Mouse (Mus musculus): ENCODE data around the gene BC024063. TPM values are rescaled to one million over a fixed set of nuclear protein-coding genes. Genes with fewer than 3 reads are reported as not detected.
A peak's percentile ranks its signal among the peaks of the same experiment; 100 is the strongest.
"Not testable (repeated sequence)": the region's sequence is repeated elsewhere in the genome, so short reads cannot be mapped to it uniquely, and the experiment has no call there.

BC024063 gene
- polyA plus RNA-seq (2016; fragmentation: Nextera tagmentation; extraction: Ambion mirVana) = 4.5 and 5.9 TPM in 2 replicates

DNA sequence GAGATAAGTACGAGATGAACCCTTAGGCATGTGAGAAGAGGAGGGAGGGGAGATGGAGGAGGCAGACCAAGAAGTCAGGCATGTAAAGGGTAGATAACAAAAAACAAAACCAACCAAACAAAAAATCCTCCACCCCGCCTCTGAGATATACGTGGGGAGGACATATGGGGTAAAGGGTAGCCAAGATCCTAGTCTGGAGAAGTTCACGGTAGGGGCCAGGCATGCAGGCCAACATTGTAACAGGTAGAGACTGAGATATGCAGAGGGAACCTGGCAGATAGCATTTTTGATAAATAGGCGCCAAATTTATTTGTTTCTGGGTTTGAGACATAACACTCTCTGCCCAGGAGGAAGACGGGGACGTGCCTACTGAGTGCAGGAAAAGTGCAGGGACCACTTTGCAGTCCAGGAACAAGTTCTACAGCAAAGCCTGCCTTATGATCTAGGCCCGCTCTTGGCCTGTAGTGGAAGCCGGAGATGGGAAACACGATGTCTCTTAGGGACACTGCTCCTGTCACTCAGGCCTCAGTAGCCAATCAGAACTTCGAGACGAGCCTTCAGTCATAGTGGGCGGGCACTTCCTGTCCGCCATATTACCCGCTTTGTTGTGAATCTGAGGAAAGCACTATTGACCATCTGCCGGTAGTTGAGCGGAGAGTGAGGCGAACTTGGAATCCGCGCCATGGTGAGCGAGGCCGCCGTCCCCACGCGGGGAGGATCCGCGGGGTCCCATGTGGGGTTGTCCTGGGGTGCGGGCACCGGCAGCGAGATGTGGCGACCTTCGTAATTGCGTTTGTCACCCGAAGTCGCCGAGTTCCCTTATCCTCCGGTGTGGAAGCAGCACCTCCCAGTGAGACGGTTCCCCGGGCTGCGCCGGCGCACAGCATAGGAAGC is at the start of gene BC024063:
Gene BC024063, plus strand, starts transcription at position 626 of the 894 bp plus-strand sequence.
- WGBS = 20% methylated on average over 42 of the region's 42 CpGs
- Histone ChIP-seq H3K4me3 (peak within 1 kb of the TSS; percentile 56), H3K36me3 (peaks cover 11% of the 10 kb centered on the region), H3K27ac (peak within 1 kb of the TSS; percentile 83)
- H3K4me1 ChIP-seq; H3K27me3 ChIP-seq (ENCODE audit: low read depth, poor library complexity, severe bottlenecking); H3K9me3 ChIP-seq (replicated peaks): not testable (repeated sequence)
- peak; percentile 73 for DNase-seq (ENCODE audit: low spot score)

DNA sequence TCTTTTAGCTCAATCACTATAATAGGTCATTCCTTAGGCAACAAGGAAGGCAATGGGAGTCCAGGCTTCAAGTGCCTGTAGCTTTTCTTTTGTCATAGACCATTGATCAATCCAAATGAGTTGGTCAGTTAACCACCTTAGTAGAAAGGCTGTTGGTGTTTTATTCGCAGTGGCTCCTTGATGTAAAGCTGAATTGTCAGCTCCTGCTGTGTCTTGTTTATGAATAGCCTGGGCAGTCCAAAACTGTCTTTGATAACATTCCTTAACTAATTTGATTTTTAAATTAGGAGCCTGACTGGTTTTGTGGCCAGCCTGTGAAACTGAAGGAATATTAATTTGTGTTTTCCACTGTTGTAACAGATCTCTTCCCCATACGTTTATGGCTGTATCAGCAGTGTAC is 41.0 kb upstream of the BC024063 start:
- no peaks in the 10 kb centered on the region for H3K27me3 ChIP-seq (ENCODE audit: low read depth, poor library complexity, severe bottlenecking)
- H3K4me1 ChIP-seq = no peaks in the 10 kb centered on the region
- no peak for DNase-seq (ENCODE audit: low spot score)
- no peak overlapping the region for H3K4me3 ChIP-seq
- no peaks in the 10 kb centered on the region for H3K36me3 ChIP-seq
- no peaks in the 10 kb centered on the region; the same call in 1 of the 2 replicates for H3K9me3 ChIP-seq (replicated peaks)
- 87% methylated on average over 2 of the region's 2 CpGs for WGBS
- no peak overlapping the region for H3K27ac ChIP-seq

DNA sequence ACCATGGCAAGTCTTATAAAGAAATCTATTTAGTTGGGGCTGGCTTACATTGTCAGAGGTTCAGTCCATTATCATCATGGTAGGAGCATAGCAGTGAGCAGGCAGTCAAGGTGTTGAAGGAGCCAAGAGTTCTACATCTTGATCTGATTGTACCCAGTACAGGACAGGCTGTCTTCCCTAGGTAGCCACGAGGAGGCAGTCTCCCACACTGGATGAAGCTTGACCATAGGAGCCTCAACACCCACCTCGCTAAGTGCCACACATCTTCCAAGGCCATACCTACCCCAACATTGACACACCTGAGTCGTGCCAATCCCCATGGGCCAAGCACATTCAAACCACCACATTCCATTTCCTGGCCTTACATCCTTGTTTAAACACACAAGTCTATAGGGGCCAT is 36.5 kb upstream of the BC024063 start:
- H3K36me3 ChIP-seq = peaks cover 22% of the 10 kb centered on the region
- H3K9me3 ChIP-seq (replicated peaks) = peaks cover 18% of the 10 kb centered on the region; the same call in 1 of the 2 replicates
- peaks cover 4% of the 10 kb centered on the region for H3K4me1 ChIP-seq
- no peaks in the 10 kb centered on the region for H3K27me3 ChIP-seq (ENCODE audit: low read depth, poor library complexity, severe bottlenecking)
- 89% methylated on average over 3 of the region's 3 CpGs for WGBS
- no peak overlapping the region for H3K4me3 ChIP-seq
- no peak overlapping the region for H3K27ac ChIP-seq
- no peak for DNase-seq (ENCODE audit: low spot score)

DNA sequence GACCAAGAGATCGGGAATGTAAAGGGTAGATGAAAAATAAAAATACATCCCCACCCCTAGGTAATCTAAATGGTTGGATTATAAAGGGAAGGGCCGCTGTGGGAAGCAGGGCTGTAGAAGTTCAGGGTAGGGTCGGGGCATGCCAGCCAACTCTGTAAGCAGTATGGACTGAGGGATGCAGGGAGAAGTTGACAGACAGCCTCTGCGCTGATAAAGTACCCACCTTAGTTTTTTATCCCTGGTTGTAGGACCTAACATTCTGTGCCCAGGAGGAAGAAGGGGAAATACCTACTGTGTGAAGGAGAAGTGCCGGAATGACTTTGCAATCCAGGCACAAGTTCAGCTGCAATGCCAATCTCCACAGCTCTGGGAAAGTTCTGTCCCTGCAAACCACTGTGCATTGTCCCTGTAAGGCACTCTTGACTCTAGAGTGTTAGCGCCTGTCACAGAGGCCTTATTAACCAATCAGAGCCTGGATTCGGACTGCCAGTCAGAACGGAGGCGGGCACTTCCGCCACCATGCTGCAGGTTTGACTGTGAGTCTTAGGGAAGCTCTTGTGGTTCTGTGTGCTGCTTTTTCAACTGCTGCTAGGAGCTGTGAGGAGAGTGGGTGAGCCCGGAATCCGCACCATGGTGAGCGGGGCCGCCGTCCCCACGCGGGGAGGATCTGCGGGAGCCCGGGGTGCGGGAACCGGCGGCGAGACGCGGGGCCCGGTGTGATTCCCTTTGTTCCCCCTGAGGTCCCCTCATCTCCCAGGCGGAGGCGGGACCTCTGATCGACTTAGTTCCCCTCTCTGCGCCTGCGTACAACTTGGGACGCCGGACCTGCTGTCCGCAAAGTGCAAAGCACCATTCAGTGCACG is 35.3 kb upstream of the BC024063 start, which contains the start of gene Zfp873:
Gene Zfp873, plus strand, starts transcription at position 527 of the 863 bp plus-strand sequence.
- 11% methylated on average over 35 of the region's 35 CpGs for WGBS
- Histone ChIP-seq H3K4me3 (peak within 1 kb of the TSS; percentile 74), H3K27me3 (ENCODE audit: low read depth, poor library complexity, severe bottlenecking) (no peaks in the 10 kb centered on the region), H3K27ac (peak within 1 kb of the TSS; percentile 97), H3K9me3 (replicated peaks) (peaks cover 29% of the 10 kb centered on the region; the same call in 1 of the 2 replicates), H3K36me3 (peaks cover 34% of the 10 kb centered on the region), H3K4me1 (peaks cover 4% of the 10 kb centered on the region)
- DNase-seq (ENCODE audit: low spot score) = peak; percentile 89

DNA sequence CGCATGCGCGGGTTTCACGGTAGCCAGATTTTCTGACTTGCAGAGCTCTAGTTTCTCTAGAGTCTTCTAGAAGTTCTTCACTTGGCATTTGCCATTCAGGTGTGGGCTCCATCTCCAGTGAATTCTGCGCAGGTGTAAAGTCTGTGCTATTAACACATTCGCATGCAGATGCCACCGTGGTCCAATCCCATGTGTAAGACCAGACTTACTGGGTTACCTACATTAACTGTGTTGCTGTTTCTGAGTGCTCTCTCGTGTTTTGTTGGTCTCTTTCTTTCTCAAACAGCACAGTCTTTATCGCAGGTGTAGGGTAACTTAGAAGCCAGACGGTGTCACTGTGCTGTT is 34.7 kb upstream of the BC024063 start:
- Histone ChIP-seq H3K9me3 (replicated peaks) (peaks cover 31% of the 10 kb centered on the region; the same call in 1 of the 2 replicates), H3K36me3 (peaks cover 39% of the 10 kb centered on the region), H3K27ac (peak overlapping the region; percentile 97), H3K4me3 (peak overlapping the region; percentile 74)
- DNase-seq (ENCODE audit: low spot score); H3K27me3 ChIP-seq (ENCODE audit: low read depth, poor library complexity, severe bottlenecking); H3K4me1 ChIP-seq: not testable (repeated sequence)
- 31% methylated on average over 10 of the region's 10 CpGs for WGBS

DNA sequence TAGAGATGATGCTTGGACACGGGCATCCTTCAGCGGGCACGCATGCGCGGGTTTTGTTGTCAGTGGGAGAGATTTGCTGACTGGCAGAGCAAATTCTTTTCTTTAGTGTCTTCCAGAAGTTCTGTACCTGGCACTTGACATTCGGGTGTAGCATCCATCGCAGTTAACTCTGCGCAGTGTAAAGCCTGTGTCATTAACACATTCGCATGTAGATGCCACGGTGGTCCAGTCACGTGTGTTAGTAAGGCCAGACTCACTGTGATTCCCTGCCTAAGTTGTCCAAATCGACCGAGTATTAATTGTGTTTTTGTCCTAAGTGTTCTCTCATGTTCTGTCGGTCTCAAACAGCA is 444 bp downstream of the BC024063 start:
- H3K36me3 ChIP-seq = peaks cover 12% of the 10 kb centered on the region
- not testable (repeated sequence) for H3K4me1 ChIP-seq; DNase-seq (ENCODE audit: low spot score); H3K9me3 ChIP-seq (replicated peaks); H3K27me3 ChIP-seq (ENCODE audit: low read depth, poor library complexity, severe bottlenecking)
- H3K4me3 ChIP-seq = peak overlapping the region; percentile 56
- whole genome bisulfite sequencing = 25% methylated on average over 14 of the region's 14 CpGs
- peak overlapping the region; percentile 83 for H3K27ac ChIP-seq

DNA sequence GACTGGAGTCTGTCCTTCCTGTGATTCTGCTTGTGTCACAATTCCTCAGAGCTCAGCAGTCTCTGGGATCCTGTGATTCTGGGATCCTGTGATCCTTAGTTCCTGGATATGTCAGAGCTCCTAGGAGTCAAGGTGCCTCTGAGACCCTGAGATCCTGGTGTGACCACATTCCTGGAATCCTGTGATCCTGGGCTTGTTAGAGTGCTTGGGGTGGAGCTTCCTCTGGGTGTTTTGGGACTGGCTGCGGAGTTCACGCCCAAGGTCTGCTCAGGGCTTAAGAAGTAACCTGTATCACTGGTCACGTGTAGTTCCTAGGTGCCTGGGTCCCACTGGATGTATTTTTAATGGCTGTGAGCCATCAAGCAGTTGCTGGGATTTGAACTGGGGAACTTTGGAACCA is 34.1 kb downstream of the BC024063 start:
- no peaks in the 10 kb centered on the region for H3K4me1 ChIP-seq
- no peaks in the 10 kb centered on the region for H3K36me3 ChIP-seq
- H3K27me3 ChIP-seq (ENCODE audit: low read depth, poor library complexity, severe bottlenecking) = no peaks in the 10 kb centered on the region
- WGBS = 79% methylated on average over 3 of the region's 3 CpGs
- H3K4me3 ChIP-seq = no peak overlapping the region
- no peak for DNase-seq (ENCODE audit: low spot score)
- H3K9me3 ChIP-seq (replicated peaks) = peaks cover 11% of the 10 kb centered on the region
- no peak overlapping the region for H3K27ac ChIP-seq

DNA sequence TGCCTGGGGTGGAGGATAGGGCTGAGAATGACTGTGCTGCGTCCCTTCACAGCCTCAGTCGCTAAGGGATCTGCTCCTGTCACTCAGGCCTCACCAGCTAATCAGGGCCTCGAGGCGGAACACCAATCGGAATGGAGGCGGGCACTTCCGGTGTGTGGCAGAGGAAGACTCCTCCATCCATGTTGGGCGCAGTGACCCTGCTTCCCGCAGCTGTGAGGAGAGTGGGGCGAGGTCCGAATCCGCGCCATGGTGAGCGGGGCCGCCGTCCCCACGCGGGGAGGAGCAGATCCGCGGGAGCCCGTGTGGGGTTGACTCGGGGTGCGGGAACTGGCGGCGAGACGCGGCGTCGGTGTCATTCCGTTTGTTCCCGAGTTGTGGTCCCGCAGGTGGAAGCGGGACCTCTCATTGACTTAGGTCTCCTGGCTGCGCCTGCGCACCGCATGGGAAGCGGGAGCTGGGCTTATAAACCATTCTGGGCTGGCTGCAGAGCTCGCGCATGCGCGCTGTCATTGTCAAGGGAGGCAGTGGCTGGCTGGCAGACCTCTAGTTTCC is 44.8 kb downstream of the BC024063 start, which contains the start of gene AU041133:
Gene AU041133, plus strand, starts transcription at position 164 of the 552 bp plus-strand sequence.
- Histone ChIP-seq H3K36me3 (peaks cover 15% of the 10 kb centered on the region; the same call in 1 of the 2 replicates), H3K4me3 (peak within 1 kb of the TSS; percentile 75), H3K4me1 (peaks cover 3% of the 10 kb centered on the region; the same call in 1 of the 2 replicates), H3K9me3 (replicated peaks) (peaks cover 7% of the 10 kb centered on the region; the same call in 1 of the 2 replicates), H3K27me3 (ENCODE audit: low read depth, poor library complexity, severe bottlenecking) (no peaks in the 10 kb centered on the region), H3K27ac (peak within 1 kb of the TSS; percentile 88)
- 3% methylated on average over 41 of the region's 41 CpGs for WGBS
- peak; percentile 91 for DNase-seq (ENCODE audit: low spot score)

DNA sequence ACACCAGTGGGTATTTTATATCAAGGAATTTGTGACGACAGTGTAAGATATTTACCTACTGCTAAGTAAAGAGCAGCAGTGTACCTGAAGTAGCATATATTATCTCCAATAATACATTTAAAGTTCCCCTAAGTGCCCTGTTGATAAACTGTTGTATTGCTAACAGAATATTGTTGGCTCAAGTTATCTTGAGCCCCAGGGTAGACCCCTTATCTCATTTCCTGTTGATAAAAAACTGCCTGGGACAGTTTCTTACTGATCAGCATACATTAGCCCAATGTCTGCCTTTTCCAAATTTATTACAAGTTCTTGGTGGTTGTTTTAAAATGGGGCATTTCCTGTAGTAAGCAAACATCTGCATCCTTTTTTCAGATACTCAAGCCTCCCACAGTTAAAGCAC is 62.1 kb downstream of the BC024063 start:
- WGBS = 95% methylated on average over 1 of the region's 1 CpGs
- no peak overlapping the region for H3K4me3 ChIP-seq
- H3K27me3 ChIP-seq (ENCODE audit: low read depth, poor library complexity, severe bottlenecking) = no peaks in the 10 kb centered on the region
- peaks cover 55% of the 10 kb centered on the region for H3K36me3 ChIP-seq
- H3K4me1 ChIP-seq = no peaks in the 10 kb centered on the region
- no peak for DNase-seq (ENCODE audit: low spot score)
- H3K9me3 ChIP-seq (replicated peaks) = peaks cover 15% of the 10 kb centered on the region
- no peak overlapping the region for H3K27ac ChIP-seq

DNA sequence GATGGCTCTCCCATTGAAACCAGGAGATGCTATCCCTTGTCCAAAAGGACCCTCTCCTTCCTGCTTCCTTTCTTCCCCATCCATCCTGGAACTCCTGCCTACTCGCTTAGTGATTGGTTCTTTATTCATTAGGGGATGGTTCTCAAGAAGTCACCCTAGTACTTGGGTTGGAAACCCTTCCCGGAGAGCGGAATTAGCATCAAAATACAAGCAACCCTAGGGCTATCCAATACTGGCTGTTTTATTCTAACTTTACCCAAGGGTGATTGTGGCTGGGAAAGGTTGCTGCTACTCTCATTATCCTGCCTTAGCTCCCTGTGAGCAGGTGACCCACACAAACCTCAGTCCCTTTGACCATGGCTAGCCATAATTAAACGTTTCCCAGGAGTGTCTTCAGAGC is 64.4 kb downstream of the BC024063 start:
- peaks cover 35% of the 10 kb centered on the region for H3K9me3 ChIP-seq (replicated peaks)
- H3K36me3 ChIP-seq = peaks cover 67% of the 10 kb centered on the region
- no peaks in the 10 kb centered on the region for H3K4me1 ChIP-seq
- DNase-seq (ENCODE audit: low spot score) = no peak
- 80% methylated on average over 4 of the region's 4 CpGs for WGBS
- H3K4me3 ChIP-seq = no peak overlapping the region
- no peak overlapping the region for H3K27ac ChIP-seq
- no peaks in the 10 kb centered on the region for H3K27me3 ChIP-seq (ENCODE audit: low read depth, poor library complexity, severe bottlenecking)
